Comparison of ENCODE assay signal across 8 mouse cellular contexts in genomic region chr13:51101016-51101776, GRCm38 (mm10). TPM values are rescaled to one million over a fixed set of nuclear protein-coding genes. Genes with fewer than 3 reads are reported as not detected.
A peak's percentile ranks its signal among the peaks of the same experiment; 100 is the strongest.
DNase-seq lines count a peak whose midpoint lies in the region; ATAC-seq and TF ChIP-seq lines count a peak whose summit lies in the region.

No protein-coding gene starts in this region.

- H3K9me3 ChIP-seq in erythroblast, embryonic 14.5 days (ENCODE audit: control insufficient read depth, low read length) = peaks cover 5% of the 10 kb centered on the region; the same call in 1 of the 2 replicates
- H3K9me3 ChIP-seq in embryonic facial prominence, embryonic 11.5 days (replicated peaks; ENCODE audit: control insufficient read depth, low read length) = no peaks in the 10 kb centered on the region; the same call in none of the 2 replicates
- no peaks in the 10 kb centered on the region; the same call in 1 of the 2 replicates for H3K9me3 ChIP-seq in heart, embryonic 10.5 days
- peaks cover 3% of the 10 kb centered on the region; the same call in 1 of the 2 replicates for H3K9me3 ChIP-seq in limb, embryonic 15.5 days
- no peaks in the 10 kb centered on the region for H3K9me3 ChIP-seq in midbrain, embryonic 15.5 days

- ATAC-seq in erythroblast, adult 5-6 weeks (replicated peaks; ENCODE audit: low FRiP score, poor library complexity, severe bottlenecking) = no peak
- peak; percentile 68 for ATAC-seq in embryonic facial prominence, embryonic 11.5 days (replicated peaks; ENCODE audit: insufficient number of reproducible peaks, low FRiP score, low TSS enrichment, low read depth)
- ATAC-seq in limb, embryonic 15.5 days (ENCODE audit: insufficient number of reproducible peaks, low FRiP score, low TSS enrichment, low read depth) = peak; percentile 81
- ATAC-seq in midbrain, embryonic 15.5 days (replicated peaks) = peak; percentile 59

- peak overlapping the region; percentile 80 for H3K4me3 ChIP-seq in erythroblast, embryonic 14.5 days (replicated peaks)
- H3K4me3 ChIP-seq in embryonic facial prominence, embryonic 11.5 days (ENCODE audit: low read depth, low read length) = peak overlapping the region; percentile 78
- H3K4me3 ChIP-seq in heart, embryonic 10.5 days = peak overlapping the region; percentile 90
- peak overlapping the region; percentile 87 for H3K4me3 ChIP-seq in limb, embryonic 15.5 days
- peak overlapping the region; percentile 66 for H3K4me3 ChIP-seq in midbrain, embryonic 15.5 days
- peak overlapping the region; percentile 100 for H3K4me3 ChIP-seq in spleen, adult 2 months (ENCODE audit: extremely low read depth, insufficient read depth, insufficient read length)

- peak; percentile 41; the same call in 1 of the 2 replicates for TF ChIP-seq CTCF in spleen, adult 2 months (IDR thresholded peaks at IDR 0.05; ENCODE audit: extremely low read depth, insufficient read depth, insufficient read length, insufficient replicate concordance)

- 4% methylated on average over 59 of the region's 89 CpGs for WGBS in embryonic facial prominence, embryonic 11.5 days
- 2% methylated on average over 88 of the region's 89 CpGs for WGBS in heart, embryonic 10.5 days
- WGBS in limb, embryonic 15.5 days = under 1% methylated on average over 76 of the region's 89 CpGs
- 2% methylated on average over 55 of the region's 89 CpGs for WGBS in midbrain, embryonic 15.5 days
- WGBS in spleen, adult 2 months = under 1% methylated on average over 49 of the region's 89 CpGs

- no peaks in the 10 kb centered on the region for H3K36me3 ChIP-seq in erythroblast, embryonic 14.5 days (ENCODE audit: control insufficient read depth)
- no peaks in the 10 kb centered on the region for H3K36me3 ChIP-seq in embryonic facial prominence, embryonic 11.5 days (replicated peaks; ENCODE audit: control insufficient read depth, insufficient read depth, low read depth, low read length)
- peaks cover 28% of the 10 kb centered on the region for H3K36me3 ChIP-seq in heart, embryonic 10.5 days
- H3K36me3 ChIP-seq in limb, embryonic 15.5 days = peaks cover 7% of the 10 kb centered on the region
- H3K36me3 ChIP-seq in midbrain, embryonic 15.5 days (replicated peaks) = no peaks in the 10 kb centered on the region
- H3K36me3 ChIP-seq in spleen, adult 2 months (ENCODE audit: control insufficient read depth, insufficient read depth, low read length) = no peaks in the 10 kb centered on the region

- H3K4me1 ChIP-seq in erythroblast, embryonic 14.5 days (ENCODE audit: control insufficient read depth) = peaks cover 13% of the 10 kb centered on the region
- no peaks in the 10 kb centered on the region for H3K4me1 ChIP-seq in embryonic facial prominence, embryonic 11.5 days (ENCODE audit: control insufficient read depth, insufficient read depth, low read length)
- peaks cover 5% of the 10 kb centered on the region; the same call in 1 of the 2 replicates for H3K4me1 ChIP-seq in heart, embryonic 10.5 days
- H3K4me1 ChIP-seq in limb, embryonic 15.5 days = peaks cover 17% of the 10 kb centered on the region
- H3K4me1 ChIP-seq in midbrain, embryonic 15.5 days = peaks cover 31% of the 10 kb centered on the region
- H3K4me1 ChIP-seq in spleen, adult 2 months (ENCODE audit: control insufficient read depth, insufficient read depth, insufficient read length) = peaks cover 2% of the 10 kb centered on the region

- peak; percentile 72 for DNase-seq in embryonic facial prominence, embryonic 11.5 days (ENCODE audit: low spot score)
- DNase-seq in heart, embryonic 10.5 days (ENCODE audit: low spot score) = peak; percentile 81
- peak; percentile 50 for DNase-seq in kidney, adult 9 months
- DNase-seq in spleen, adult 2 months (ENCODE audit: low read depth in 1 of 2, low spot score in 2 of 2) = peak; percentile 45 to 56

- peaks cover 23% of the 10 kb centered on the region for H3K27me3 ChIP-seq in erythroblast, embryonic 14.5 days (ENCODE audit: control insufficient read depth)
- no peaks in the 10 kb centered on the region for H3K27me3 ChIP-seq in embryonic facial prominence, embryonic 11.5 days (ENCODE audit: control insufficient read depth, insufficient read depth, low read length)
- no peaks in the 10 kb centered on the region for H3K27me3 ChIP-seq in heart, embryonic 10.5 days (ENCODE audit: insufficient read depth, poor library complexity, severe bottlenecking)
- no peaks in the 10 kb centered on the region for H3K27me3 ChIP-seq in limb, embryonic 15.5 days
- no peaks in the 10 kb centered on the region for H3K27me3 ChIP-seq in midbrain, embryonic 15.5 days (replicated peaks)
- H3K27me3 ChIP-seq in spleen, adult 2 months (ENCODE audit: control insufficient read depth, insufficient read depth, low read length) = no peaks in the 10 kb centered on the region

- peak overlapping the region; percentile 91 for H3K4me2 ChIP-seq in embryonic facial prominence, embryonic 11.5 days (ENCODE audit: low read depth, low read length)
- peak overlapping the region; percentile 45 for H3K4me2 ChIP-seq in limb, embryonic 15.5 days
- peak overlapping the region; percentile 71 for H3K4me2 ChIP-seq in midbrain, embryonic 15.5 days

- TF ChIP-seq POLR2A in spleen, adult 2 months (IDR thresholded peaks at IDR 0.05; ENCODE audit: low read depth, low read length) = no peak

- H3K9ac ChIP-seq in embryonic facial prominence, embryonic 11.5 days (replicated peaks; ENCODE audit: low read length) = peak overlapping the region; percentile 98
- H3K9ac ChIP-seq in limb, embryonic 15.5 days = peak overlapping the region; percentile 94
- peak overlapping the region; percentile 96 for H3K9ac ChIP-seq in midbrain, embryonic 15.5 days

- H3K27ac ChIP-seq in embryonic facial prominence, embryonic 11.5 days (replicated peaks; ENCODE audit: low read depth, low read length) = peak overlapping the region; percentile 89
- peak overlapping the region; percentile 99 for H3K27ac ChIP-seq in heart, embryonic 10.5 days
- peak overlapping the region; percentile 97 for H3K27ac ChIP-seq in limb, embryonic 15.5 days
- H3K27ac ChIP-seq in midbrain, embryonic 15.5 days = peak overlapping the region; percentile 96
- H3K27ac ChIP-seq in spleen, adult 2 months (ENCODE audit: insufficient read depth, low read length) = peak overlapping the region; percentile 98

RNA-seq across cellular contexts. Expression of gene Spin1, which starts 0.5 kb away (rescaled TPM):
- polyA plus RNA-seq in erythroblast, embryonic 14.5 days (2012) = 0.03 and 0.07 TPM in 2 replicates
- total RNA-seq in erythroblast, adult 5-6 weeks (2015; ENCODE audit: low replicate concordance) = 4.4 and 6.9 TPM in 2 replicates
- 6.0 and 9.3 TPM in 2 replicates for total RNA-seq in erythroblast, adult 5-6 weeks (2017; ENCODE audit: low replicate concordance)
- polyA plus RNA-seq in embryonic facial prominence, embryonic 11.5 days (2014; fragmentation: Nextera tagmentation; extraction: Ambion mirVana) = 135 and 149 TPM in 2 replicates
- 55.5 and 63.4 TPM in 2 replicates for polyA plus RNA-seq in heart, embryonic 10.5 days (2016; fragmentation: Nextera tagmentation; extraction: Ambion mirVana)
- polyA plus RNA-seq in limb, embryonic 15.5 days (2015; fragmentation: Nextera tagmentation; extraction: Ambion mirVana) = 81.4 and 90.7 TPM in 2 replicates
- 169 and 176 TPM in 2 replicates for polyA plus RNA-seq in midbrain, embryonic 15.5 days (2015; fragmentation: Nextera tagmentation; extraction: Ambion mirVana)
- 11.5 and 12.2 TPM in 2 replicates for polyA plus RNA-seq in spleen, adult 2 months (2012; rRNA removed)

Comparison
In these comparisons a context has a peak if more than half of its experiments do, and no peak if none do; other contexts are left out.
1. RNA of gene Spin1, which starts 0.5 kb away (polyA plus RNA-seq): 169 to 176 TPM in midbrain, embryonic 15.5 days, 135 to 149 TPM in embryonic facial prominence, embryonic 11.5 days, 81.4 to 90.7 TPM in limb, embryonic 15.5 days, 55.5 to 63.4 TPM in heart, embryonic 10.5 days and 11.5 to 12.2 TPM in spleen, adult 2 months; 0.03 to 0.07 TPM in erythroblast, embryonic 14.5 days; every median in the first group is over 10 times any median in the second.
2. Peak in every context shown above with its lines, with median percentiles within 50 percentile points of each other: H3K4me3 ChIP-seq, DNase-seq, H3K27ac ChIP-seq, H3K4me2 ChIP-seq and H3K9ac ChIP-seq.